Mouse (Mus musculus) liver, embryonic 11.5 days (tissue): ENCODE data around the gene Erc1. TPM values are rescaled to one million over a fixed set of nuclear protein-coding genes. Genes with fewer than 3 reads are reported as not detected.

Experiments
- ATAC-seq: fragments of 200-750 bp; cut with Nextera tagmentation; replicated peaks from 2 replicates; pipeline ENCODE4 v1.8.0; 2017; ENCODE audit warnings: moderate number of reproducible peaks, mild to moderate bottlenecking, moderate TSS enrichment, moderate library complexity; ENCODE audit not compliant: low FRiP score
- DNase-seq: peaks from one replicate; pipeline ENCODE4 v3.0.0-alpha.2; 2017; ENCODE audit warnings: low spot score
- H3K27ac ChIP-seq: fragments of 300-500 bp; sonication (generic); 2 replicates; pipeline ENCODE4 v1.5.1; 2014; ENCODE audit warnings: mild to moderate bottlenecking, low read depth, low read length, control low read depth
- H3K27me3 ChIP-seq: fragments of 300-500 bp; sonication (generic); replicated peaks from 2 replicates; pipeline ENCODE4 v1.6.1; 2014; ENCODE audit warnings: low read length, mixed read lengths; ENCODE audit not compliant: control insufficient read depth, insufficient read depth
- H3K36me3 ChIP-seq: fragments of 300-500 bp; sonication (generic); 2 replicates; pipeline ENCODE4 v1.6.1; 2014; ENCODE audit warnings: mild to moderate bottlenecking, low read length, moderate library complexity, mixed read lengths; ENCODE audit not compliant: control insufficient read depth, insufficient read depth
- H3K4me1 ChIP-seq: fragments of 300-500 bp; sonication (generic); replicated peaks from 2 replicates; pipeline ENCODE4 v1.6.1; 2014; ENCODE audit warnings: low read length, mixed read lengths; ENCODE audit not compliant: control insufficient read depth, insufficient read depth
- H3K4me2 ChIP-seq: fragments of 300-500 bp; sonication (generic); 2 replicates; pipeline ENCODE4 v1.6.1; 2014; ENCODE audit warnings: mild to moderate bottlenecking, control low read depth, moderate library complexity
- H3K4me3 ChIP-seq: fragments of 300-500 bp; sonication (generic); 2 replicates; pipeline ENCODE4 v1.5.1; 2014; ENCODE audit warnings: low read depth, low read length, control low read depth
- H3K9ac ChIP-seq: fragments of 300-500 bp; sonication (generic); 2 replicates; pipeline ENCODE4 v1.6.1; 2014; ENCODE audit warnings: low read depth, low read length, control low read depth
- H3K9me3 ChIP-seq: fragments of 300-500 bp; sonication (generic); 2 replicates; pipeline ENCODE4 v1.6.1; 2016; ENCODE audit warnings: low read length, inconsistent platforms, mixed read lengths; ENCODE audit not compliant: control insufficient read depth
- WGBS: fragments of 180-500 bp; shearing (Covaris S2); extraction: QIAGEN DNeasy Blood & Tissue Kit; methylation state at CpG from one replicate; pipeline ENCODE4 v1.1.7; 2014; 5-methylcytosine and 5-hydroxymethylcytosine counted together
- polyA plus RNA-seq: library from polyadenylated mRNA; unstranded; fragments of >200 nt; fragmentation: Nextera tagmentation; extraction: Ambion mirVana; gene quantifications from 2 replicates; pipeline ENCODE4 v1.2.1, GENCODE M21; 2014

Erc1 gene
- polyA plus RNA-seq, 1 experiment from 2014 or later: 12.3 TPM

- Histone ChIP-seq H3K27me3 (no peaks in the 10 kb centered on the region), H3K36me3 (no peaks in the 10 kb centered on the region), H3K9ac (no peak overlapping the region), H3K4me1 (peaks cover 4% of the 10 kb centered on the region), H3K9me3 (no peaks in the 10 kb centered on the region), H3K27ac (no peak overlapping the region), H3K4me3 (no peak overlapping the region), H3K4me2 (no peak overlapping the region)
- ATAC-seq (no peak), DNase-seq (no peak)
- 94% methylated on average over 5 of the region's 5 CpGs for WGBS
These were observed 264.8 kb downstream of the Erc1 start for GRCm38 (mm10) chr6:119583165-119583564.

GRCm38 (mm10) chr6:119576706-119577105, 271.3 kb downstream of the Erc1 start:
- H3K27me3 ChIP-seq: no peaks in the 10 kb centered on the region
- H3K4me2 ChIP-seq: no peak overlapping the region
- DNase-seq: no peak
- ATAC-seq: no peak
- H3K36me3 ChIP-seq: peaks cover 2% of the 10 kb centered on the region; the same call in 1 of the 2 replicates
- H3K4me3 ChIP-seq: no peak overlapping the region
- H3K4me1 ChIP-seq: no peaks in the 10 kb centered on the region
- no peaks in the 10 kb centered on the region for H3K9me3 ChIP-seq
- no peak overlapping the region for H3K27ac ChIP-seq
- 93% methylated on average over 4 of the region's 4 CpGs for WGBS
- no peak overlapping the region for H3K9ac ChIP-seq

GRCm38 (mm10) chr6:119575331-119575730, 272.6 kb downstream of the Erc1 start:
- Histone ChIP-seq H3K27me3 (no peaks in the 10 kb centered on the region), H3K4me3 (no peak overlapping the region), H3K9me3 (no peaks in the 10 kb centered on the region), H3K4me2 (no peak overlapping the region), H3K4me1 (no peaks in the 10 kb centered on the region), H3K9ac (no peak overlapping the region), H3K27ac (no peak overlapping the region), H3K36me3 (peaks cover 2% of the 10 kb centered on the region; the same call in 1 of the 2 replicates)
- ATAC-seq (no peak), DNase-seq (no peak)
- 92% methylated on average over 12 of the region's 12 CpGs for WGBS

GRCm38 (mm10) chr6:119572296-119572695, 275.7 kb downstream of the Erc1 start:
- Histone ChIP-seq H3K9me3 (no peaks in the 10 kb centered on the region), H3K4me1 (no peaks in the 10 kb centered on the region), H3K27me3 (no peaks in the 10 kb centered on the region), H3K4me2 (no peak overlapping the region), H3K9ac (no peak overlapping the region), H3K36me3 (peaks cover 2% of the 10 kb centered on the region; the same call in 1 of the 2 replicates), H3K27ac (no peak overlapping the region), H3K4me3 (no peak overlapping the region)
- ATAC-seq: no peak
- DNase-seq: no peak
- 79% methylated on average over 7 of the region's 7 CpGs for WGBS

GRCm38 (mm10) chr6:119570797-119571196, 277.2 kb downstream of the Erc1 start:
- WGBS: 73% methylated on average over 4 of the region's 4 CpGs
- H3K36me3 ChIP-seq: peaks cover 2% of the 10 kb centered on the region; the same call in 1 of the 2 replicates
- no peaks in the 10 kb centered on the region for H3K9me3 ChIP-seq
- no peak overlapping the region for H3K4me2 ChIP-seq
- DNase-seq (no peak), ATAC-seq (no peak)
- no peak overlapping the region for H3K9ac ChIP-seq
- H3K27me3 ChIP-seq: no peaks in the 10 kb centered on the region
- H3K4me3 ChIP-seq: no peak overlapping the region
- H3K4me1 ChIP-seq: no peaks in the 10 kb centered on the region
- no peak overlapping the region for H3K27ac ChIP-seq

- Histone ChIP-seq H3K4me3 (no peak overlapping the region), H3K4me2 (no peak overlapping the region), H3K36me3 (no peaks in the 10 kb centered on the region), H3K27me3 (no peaks in the 10 kb centered on the region), H3K4me1 (no peaks in the 10 kb centered on the region), H3K9ac (no peak overlapping the region), H3K9me3 (no peaks in the 10 kb centered on the region), H3K27ac (no peak overlapping the region)
- DNase-seq (no peak), ATAC-seq (no peak)
- 51% methylated on average over 2 of the region's 2 CpGs for WGBS
These were observed 279.6 kb downstream of the Erc1 start for GRCm38 (mm10) chr6:119568339-119568738.

- Histone ChIP-seq H3K9ac (no peak overlapping the region), H3K27ac (no peak overlapping the region), H3K4me2 (no peak overlapping the region), H3K4me1 (no peaks in the 10 kb centered on the region), H3K27me3 (no peaks in the 10 kb centered on the region), H3K9me3 (no peaks in the 10 kb centered on the region), H3K36me3 (no peaks in the 10 kb centered on the region), H3K4me3 (no peak overlapping the region)
- no peak for ATAC-seq
- WGBS: 82% methylated on average over 23 of the region's 23 CpGs
- no peak for DNase-seq
These were observed 282.3 kb downstream of the Erc1 start for GRCm38 (mm10) chr6:119565451-119566379.

GRCm38 (mm10) chr6:119562558-119562957, 285.4 kb downstream of the Erc1 start:
- Histone ChIP-seq H3K9ac (no peak overlapping the region), H3K36me3 (no peaks in the 10 kb centered on the region), H3K4me3 (no peak overlapping the region), H3K9me3 (no peaks in the 10 kb centered on the region), H3K4me2 (no peak overlapping the region), H3K27ac (no peak overlapping the region), H3K27me3 (no peaks in the 10 kb centered on the region), H3K4me1 (no peaks in the 10 kb centered on the region)
- ATAC-seq: no peak
- no peak for DNase-seq
- WGBS: 75% methylated on average over 10 of the region's 10 CpGs

GRCm38 (mm10) chr6:119558855-119559254, 289.1 kb downstream of the Erc1 start:
- ATAC-seq (no peak), DNase-seq (no peak)
- H3K9ac ChIP-seq: no peak overlapping the region
- H3K4me3 ChIP-seq: no peak overlapping the region
- H3K36me3 ChIP-seq: no peaks in the 10 kb centered on the region
- H3K9me3 ChIP-seq: no peaks in the 10 kb centered on the region
- no peak overlapping the region for H3K4me2 ChIP-seq
- H3K27me3 ChIP-seq: no peaks in the 10 kb centered on the region
- WGBS: 55% methylated on average over 7 of the region's 7 CpGs
- no peak overlapping the region for H3K27ac ChIP-seq
- no peaks in the 10 kb centered on the region for H3K4me1 ChIP-seq
